Mouse (Mus musculus): ENCODE results near the gene 2310022A10Rik.
A peak's percentile ranks its signal among the peaks of the same experiment; 100 is the strongest.

2310022A10Rik gene

DNA sequence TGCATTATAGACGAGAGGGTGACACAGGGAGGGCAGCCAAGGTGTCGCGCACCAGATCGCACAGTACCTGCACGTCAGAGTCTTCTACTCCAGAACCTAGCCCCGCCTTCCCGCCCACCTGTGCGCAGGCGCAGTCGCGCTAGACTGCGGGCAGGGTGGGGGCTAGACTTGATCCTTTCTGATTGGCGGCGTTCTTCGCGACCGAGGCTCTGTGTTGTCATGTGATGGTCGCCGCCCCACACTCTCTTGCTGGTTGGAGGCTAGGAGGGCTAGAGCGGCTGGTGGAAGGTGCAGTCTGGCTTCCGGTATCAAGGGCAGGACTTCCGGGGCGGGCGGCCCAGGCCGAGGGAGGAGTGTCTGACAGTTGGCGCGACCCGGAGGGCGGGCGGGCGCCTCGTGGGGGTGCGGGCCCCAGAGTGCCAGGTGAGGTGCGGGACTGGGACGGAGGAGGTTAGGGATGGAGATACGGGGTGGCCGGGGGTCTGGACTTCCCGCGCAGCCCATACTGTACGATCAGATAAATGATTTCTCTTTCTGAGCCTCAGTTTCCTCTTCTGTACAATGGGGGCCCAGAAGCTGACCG lies at the start of gene 2310022A10Rik, which contains the start of gene Pld3:
Gene 2310022A10Rik, plus strand, starts transcription at position 303 of the 583 bp plus-strand sequence.
Gene Pld3, minus strand, starts transcription at position 288 of the 583 bp plus-strand sequence.
- peak; percentile 92 for DNase-seq (ENCODE audit: low spot score)

DNA sequence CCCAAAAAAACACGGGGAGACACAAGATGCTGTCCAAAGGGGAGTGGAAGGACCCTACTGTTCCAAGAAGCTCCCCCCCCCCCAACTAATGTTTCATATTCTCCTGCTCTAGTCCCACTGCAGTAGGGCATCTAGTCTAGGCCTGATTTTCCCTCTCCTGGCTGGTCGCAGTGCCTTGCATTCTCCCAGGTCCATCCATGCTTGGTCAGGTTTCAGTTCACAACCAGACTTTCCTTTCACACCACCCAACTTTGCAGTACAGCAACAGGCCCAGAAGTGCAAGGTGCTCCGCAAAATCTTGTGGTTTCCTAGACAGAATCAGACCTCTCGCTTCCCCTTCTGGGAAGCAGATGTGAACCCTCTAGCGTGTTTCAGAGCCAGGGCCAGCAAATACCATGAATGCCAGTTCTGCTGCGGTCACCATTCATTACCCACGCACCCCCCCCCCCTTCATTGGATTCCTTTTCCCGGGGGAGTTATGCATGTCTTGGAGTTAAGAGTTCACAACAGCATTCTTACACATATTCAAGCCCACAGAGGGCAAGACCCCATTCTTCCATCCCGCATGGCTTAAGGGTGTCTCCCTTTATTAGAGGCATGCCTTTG lies 46.2 kb upstream of the 2310022A10Rik start:
- no peak for DNase-seq (ENCODE audit: low spot score)

DNA sequence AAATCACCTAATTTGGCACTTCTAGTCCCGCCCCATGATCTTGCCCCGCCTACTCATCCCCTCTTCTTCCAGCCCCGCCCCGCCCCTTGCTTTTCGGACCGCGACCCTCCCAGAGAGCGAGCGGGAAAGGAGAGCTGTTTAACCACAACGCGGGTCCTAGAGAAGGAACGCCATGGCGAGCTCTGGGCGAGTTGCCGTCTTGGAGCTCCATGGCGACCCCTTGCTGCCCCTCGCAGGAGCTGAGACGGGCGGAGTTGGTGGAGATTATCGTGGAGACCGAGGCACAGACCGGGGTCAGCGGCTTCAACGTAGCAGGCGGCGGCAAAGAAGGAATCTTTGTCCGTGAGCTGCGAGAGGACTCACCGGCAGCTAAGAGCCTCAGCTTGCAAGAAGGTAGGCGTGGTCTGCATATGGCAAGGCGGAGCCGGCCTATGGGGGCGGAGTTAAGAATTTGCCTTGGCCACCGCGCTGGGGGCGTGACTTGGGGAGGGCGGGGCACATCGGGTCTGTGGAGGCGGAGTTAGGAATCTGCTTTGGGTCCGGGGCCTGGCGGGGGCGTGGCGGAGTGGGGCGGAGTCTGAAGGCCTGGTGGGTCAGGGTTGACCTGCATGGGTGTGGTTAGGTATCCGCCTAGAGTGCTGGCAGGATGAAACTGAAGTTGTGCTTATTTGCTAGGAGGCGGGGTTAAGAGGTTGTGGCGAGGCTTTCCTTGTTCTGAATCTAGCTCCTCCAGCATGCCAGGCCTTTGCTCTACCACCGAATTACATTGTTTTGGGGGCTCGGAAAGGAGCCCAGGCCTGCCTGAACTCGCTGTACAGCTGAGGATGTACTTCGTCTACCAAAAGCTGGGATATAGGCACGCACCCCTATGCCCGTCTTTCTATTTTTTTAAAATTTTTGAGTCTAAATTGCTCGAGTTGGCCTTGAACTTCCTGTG lies 45.1 kb upstream of the 2310022A10Rik start:
- DNase-seq (ENCODE audit: low spot score): peak; percentile 100

DNA sequence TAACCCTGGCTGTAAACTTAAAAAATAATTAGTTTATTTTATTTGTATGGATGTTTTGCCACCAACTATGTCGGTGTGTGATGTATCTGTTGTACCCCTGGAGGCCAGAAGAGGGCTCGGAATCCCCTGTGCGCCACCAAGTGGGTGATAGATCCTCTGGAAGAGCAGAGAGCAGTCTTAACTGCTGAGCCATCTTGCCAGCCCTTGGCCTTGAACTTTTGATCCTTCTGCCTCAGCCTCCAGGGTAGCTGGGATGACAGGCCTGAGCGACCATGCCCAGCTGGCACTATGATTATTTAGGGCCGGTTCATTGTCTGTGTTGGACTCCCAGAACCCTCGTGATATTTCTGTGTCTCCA lies 44.4 kb upstream of the 2310022A10Rik start:
- DNase-seq (ENCODE audit: low spot score): peak; percentile 58

DNA sequence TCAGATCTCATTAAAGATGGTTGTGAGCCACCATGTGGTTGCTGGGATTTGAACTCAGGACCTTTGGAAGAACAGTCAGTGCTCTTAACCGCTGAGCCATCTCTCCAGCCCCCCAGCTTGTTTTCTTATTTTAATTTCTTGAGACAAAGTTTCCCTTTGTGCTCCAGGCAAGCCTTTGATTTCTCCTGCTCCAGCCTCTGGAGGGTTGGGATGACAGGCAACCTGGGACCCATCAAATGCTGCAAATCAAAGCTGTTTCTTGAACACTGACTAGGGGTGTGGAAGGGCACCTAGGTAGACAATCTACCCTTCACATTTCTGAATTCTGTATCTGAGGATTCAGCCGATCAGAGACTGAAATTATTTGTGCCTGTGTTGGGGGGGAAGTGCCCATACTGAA lies 42.2 kb upstream of the 2310022A10Rik start:
- no peak for DNase-seq (ENCODE audit: low spot score)

DNA sequence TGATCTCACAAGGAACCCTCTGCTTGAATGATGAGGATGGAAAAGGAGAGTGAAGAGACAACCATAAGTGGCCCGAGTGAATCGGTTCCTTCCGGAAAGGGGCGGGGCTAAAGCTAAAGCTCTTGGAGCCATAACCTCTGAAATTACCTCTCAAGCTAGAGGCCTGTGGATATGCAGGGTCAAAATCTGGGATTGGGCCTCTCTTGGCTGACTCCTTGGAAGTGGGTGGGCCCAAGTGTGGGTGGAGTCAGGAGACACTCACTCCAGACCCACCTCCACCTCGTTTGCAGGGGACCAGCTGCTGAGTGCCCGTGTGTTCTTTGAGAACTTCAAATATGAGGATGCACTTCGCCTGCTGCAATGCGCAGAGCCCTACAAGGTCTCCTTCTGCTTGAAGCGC lies 38.1 kb upstream of the 2310022A10Rik start:
- no peak for DNase-seq (ENCODE audit: low spot score)

DNA sequence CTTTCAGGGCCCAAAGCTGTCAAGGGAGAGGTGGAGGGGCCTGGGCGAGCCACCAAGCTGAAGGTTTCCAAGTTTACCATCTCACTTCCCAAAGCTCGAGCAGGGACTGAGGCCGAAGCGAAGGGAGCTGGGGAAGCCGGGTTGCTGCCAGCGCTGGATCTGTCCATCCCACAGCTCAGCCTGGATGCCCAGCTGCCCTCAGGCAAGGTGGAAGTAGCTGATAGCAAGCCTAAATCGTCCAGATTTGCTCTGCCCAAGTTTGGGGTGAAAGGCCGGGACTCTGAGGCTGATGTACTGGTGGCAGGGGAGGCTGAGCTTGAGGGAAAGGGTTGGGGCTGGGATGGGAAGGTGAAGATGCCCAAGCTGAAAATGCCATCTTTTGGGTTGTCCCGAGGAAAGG lies 34.7 kb upstream of the 2310022A10Rik start:
- DNase-seq (ENCODE audit: low spot score): no peak

DNA sequence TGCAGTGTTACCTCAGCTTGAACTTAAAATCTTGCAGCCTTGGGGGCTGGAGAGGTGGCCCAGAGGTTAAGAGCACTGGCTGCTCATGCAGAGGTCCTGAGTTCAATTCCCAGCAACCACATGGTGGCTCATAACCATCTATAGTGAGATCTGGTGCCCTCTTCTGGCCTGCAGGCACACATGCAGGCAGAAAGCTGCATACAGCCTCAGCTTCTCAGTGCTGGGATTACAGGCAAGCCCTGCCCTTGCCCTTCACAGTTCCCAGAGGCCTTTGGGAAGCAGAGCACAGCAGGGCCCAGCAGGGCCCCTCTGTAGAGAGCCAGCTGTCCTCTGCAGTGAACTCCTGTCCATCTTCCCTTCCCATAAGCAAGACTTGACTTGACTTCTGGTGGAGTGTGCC lies 32.9 kb upstream of the 2310022A10Rik start:
- no peak for DNase-seq (ENCODE audit: low spot score)

DNA sequence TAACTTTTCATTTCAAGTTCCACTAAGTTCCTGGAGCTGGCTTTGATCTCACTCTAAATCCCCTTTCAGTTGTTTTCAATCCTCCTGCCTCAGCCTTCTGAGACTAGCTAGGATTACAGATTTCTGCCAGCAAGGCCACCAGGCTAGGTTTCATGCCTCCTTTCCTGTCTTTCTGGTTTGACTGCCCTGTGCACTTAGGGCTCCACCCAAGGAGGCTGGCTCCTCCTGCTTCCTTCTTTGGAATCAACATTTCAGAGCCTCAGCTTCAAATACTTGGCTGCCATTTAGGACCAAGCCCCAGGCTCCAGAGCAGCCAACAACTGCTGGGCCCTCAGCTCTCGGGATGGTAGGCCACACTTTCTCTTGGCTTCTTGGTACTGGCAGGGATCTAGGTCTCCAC lies 32.4 kb upstream of the 2310022A10Rik start:
- no peak for DNase-seq (ENCODE audit: low spot score)

DNA sequence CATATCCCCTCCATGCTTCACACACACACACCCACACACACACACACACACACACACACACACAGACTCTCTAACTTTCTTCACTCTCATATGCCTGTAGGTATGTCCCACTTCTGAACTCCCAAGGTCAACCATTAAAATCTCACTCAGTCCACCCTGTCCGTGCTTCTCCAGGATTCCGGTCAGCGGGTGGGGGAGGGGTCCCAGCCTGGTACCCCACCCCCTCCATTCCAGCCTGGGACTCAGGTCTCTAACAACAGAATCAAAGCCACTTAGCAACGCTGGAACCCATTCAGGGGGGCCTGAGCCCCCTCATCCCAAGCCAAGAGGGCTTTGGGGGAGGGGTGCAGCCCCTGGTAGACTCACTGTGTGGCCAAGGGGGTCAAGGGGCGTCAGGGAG lies 30.1 kb upstream of the 2310022A10Rik start, which contains the start of gene Hipk4:
Gene Hipk4, plus strand, starts transcription at position 301 of the 400 bp plus-strand sequence.
- no peak for DNase-seq (ENCODE audit: low spot score)

DNA sequence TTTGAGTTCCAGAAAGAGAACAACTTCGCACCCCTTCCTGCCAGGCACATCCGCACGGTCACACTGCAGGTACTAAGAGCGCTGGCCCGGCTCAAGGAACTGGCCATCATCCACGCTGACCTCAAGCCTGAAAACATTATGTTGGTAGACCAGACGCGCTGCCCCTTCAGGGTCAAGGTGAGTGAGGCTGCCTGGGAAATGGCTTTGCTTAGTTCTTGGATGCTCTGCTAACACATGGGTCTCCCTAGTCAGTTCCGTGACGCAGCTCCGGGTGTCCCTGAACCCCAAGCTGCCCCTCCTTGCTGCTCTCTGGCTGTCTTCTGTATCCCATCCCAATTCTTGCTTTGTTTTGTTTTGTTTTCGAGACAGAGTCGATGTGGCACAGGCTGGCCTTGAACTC lies 29.2 kb upstream of the 2310022A10Rik start:
- no peak for DNase-seq (ENCODE audit: low spot score)

DNA sequence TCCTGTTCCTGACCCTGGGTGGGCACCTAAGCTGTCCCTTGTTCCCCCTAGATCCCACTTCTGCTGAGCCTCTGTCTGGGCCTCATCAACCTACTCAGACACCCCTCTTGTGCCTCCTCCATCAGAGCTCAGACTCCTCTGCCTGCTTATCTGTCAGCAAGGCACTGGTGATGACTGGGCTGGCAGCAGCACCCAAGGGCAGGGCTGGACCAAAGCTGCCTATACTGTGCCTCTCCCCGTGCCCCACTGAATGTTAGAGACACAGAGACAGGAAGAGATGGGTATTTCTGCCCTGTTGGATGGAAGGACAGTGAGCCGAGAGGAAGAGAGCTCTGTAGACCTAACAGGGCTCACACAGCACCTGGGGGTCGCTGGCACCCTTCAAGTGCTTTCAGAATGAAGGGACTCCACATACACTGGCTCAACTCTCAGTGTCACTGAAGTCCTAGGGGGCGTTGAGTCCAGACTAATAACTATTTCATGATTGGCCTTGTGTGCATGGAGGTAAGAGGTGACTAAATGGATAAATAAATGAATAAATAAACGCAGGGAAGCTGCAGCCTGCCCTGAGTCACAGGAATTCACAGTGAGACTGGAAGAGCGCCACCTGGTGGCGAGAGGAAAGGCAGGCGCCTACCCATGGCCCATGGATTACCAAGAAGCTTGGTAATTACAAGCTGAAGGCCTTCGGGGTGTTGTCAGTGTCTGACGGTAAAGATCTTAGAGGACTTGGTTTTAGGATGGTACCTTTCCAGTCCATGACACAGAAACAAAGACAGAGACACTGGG lies 26.8 kb upstream of the 2310022A10Rik start:
- DNase-seq (ENCODE audit: low spot score): peak; percentile 71

DNA sequence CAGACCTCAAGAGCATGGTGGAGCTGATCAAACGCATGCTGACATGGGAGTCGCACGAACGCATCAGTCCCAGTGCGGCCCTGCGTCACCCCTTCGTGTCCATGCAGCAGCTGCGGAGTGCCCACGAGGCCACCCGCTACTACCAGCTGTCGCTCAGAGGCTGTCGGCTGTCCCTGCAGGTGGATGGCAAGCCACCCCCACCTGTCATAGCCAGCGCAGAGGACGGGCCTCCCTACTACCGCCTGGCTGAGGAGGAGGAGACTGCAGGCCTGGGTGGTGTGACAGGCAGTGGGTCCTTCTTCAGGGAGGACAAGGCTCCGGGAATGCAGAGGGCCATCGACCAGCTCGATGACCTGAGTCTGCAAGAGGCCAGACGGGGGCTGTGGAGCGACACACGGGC lies 24.0 kb upstream of the 2310022A10Rik start:
- no peak for DNase-seq (ENCODE audit: low spot score)

DNA sequence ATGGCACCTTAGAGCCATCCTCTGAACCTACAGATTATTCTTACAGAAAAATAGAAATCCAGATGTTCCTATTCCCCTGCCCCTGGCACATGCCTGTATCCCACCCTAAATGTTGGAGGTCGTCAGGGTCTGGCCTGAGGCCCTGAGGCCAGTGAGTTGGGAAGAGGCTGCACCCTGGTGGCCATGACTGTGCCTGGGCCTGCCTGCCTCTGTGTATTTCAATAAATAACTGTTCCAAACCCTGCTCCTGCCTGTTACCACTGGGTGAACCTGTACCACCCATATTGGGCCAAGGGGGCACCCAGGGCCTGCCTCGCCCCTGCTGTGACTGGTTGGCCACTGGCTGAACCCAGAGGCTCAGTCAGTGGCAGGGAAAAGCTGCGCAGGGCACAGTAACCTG lies 22.1 kb upstream of the 2310022A10Rik start:
- DNase-seq (ENCODE audit: low spot score): no peak

DNA sequence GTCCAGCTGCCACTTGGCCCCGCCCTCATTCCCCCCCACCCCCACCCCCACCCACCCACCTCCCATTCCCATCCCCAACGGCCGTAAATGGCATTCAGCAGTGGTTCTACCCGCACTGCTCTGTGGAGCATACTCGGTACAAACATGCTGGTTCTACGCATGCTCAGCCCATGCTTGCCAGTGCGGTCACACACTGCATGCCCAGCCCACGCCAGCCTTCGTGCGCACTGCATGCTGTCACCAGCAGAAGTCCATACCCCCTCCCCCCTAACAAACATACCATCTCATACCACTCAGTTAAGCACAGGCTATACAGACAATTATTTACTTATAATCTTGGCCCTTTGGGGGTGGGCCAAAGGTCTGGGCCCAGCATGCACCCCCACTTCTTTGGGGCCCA lies 21.3 kb upstream of the 2310022A10Rik start:
- DNase-seq (ENCODE audit: low spot score): no peak

DNA sequence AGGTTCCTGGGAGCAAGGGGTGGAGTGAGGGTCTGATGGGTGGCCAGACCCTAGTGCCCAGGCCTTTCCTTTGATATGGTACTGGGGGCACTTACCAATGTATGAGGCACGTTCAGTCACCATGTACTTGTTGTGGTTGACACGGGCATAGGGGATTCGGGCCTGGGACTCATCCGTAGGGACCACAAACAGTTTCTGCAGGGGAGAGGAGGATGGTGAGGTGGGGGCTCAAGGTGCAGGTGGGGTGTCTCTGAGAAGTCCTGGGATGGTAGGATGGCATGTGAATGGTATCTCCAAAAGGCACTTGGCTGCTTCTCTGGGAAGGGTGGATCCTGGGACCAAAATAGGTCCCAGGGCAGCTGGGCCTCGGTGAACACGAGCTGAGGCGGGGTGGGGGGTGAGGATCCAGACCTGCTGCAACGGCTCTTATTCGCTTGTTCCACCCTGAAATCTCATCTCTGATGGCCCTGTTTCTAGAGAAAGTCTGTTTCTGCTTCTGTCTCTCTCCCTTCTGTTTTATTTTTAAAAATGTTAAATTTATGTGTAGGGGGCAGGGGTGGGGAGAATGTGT lies 20.5 kb upstream of the 2310022A10Rik start:
- DNase-seq (ENCODE audit: low spot score): no peak

DNA sequence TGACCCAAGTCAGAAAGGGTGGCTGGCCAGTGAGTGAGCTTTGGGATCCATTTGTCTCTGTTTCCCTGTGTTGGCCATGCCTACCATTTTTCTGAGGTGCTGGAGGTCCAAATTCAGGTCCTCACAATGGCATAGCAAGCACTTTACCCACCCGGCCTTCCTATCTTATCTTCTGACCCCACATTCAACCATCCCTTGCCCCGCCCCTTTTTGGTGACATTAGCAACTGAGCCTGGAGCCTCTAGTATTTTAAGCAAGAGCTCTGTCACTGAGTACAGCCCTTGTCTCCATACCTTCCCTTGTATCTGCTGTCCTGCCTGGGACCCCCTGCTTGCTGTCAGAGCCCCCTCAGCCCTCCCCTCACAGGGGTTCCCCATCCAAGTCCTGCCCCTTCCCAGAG lies 17.6 kb upstream of the 2310022A10Rik start:
- DNase-seq (ENCODE audit: low spot score): peak; percentile 52

DNA sequence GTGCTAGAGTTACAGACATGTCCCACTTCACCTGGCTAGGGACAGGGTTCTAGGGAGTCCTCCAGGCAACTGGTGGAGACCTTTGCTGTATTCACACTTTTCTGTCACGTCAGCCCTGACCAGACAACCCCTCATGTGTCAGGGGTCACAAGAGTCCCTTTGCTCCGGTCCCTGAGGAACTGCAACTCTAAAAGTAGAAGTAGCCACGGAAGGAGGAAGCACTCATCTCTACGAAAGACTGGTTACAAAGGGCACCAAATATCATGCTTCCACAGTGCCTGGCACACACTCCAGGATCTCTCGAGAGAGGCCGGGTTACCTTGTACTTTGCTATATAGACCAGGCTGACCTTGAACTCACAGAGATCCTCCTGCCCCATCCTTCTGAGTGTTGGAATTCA lies 16.4 kb upstream of the 2310022A10Rik start:
- no peak for DNase-seq (ENCODE audit: low spot score)

DNA sequence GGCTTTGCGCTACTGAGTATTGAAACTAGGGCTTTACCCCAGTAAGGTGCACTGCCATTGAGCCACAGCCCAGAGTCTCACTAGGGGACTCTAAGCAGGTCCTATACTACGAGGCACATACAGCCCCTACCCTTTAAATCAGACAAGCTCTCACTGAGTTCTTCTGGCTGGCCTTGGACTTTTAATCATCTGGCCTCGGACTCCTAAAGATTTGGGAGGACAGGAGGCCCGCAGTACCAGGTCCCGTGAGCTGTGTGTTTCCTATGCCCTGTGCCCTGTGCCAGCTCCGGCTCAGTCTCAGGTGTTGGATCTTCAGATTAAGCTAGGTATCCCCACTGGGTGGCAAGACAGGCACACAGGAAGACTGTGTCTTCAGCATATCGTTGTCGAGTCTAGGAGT lies 15.0 kb upstream of the 2310022A10Rik start:
- DNase-seq (ENCODE audit: low spot score): no peak

DNA sequence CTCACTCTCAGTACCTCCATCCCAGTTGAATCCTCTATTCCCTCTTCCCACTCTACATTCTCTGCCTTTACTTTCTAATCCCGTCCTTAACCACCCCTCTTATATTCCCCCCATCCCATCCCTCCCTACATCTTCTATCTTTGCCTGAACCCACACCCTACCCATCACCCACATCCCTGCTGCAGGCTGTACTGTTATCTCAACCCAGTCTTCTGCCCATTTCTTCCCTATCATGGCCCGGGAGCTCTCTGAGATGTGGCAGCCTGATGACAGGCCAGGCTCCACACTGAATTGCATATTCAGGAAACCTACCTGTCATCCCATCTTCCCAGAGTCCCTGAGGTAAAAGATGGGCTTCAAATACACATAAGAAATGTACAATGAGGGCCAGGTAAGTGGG lies 14.2 kb upstream of the 2310022A10Rik start:
- DNase-seq (ENCODE audit: low spot score): no peak

DNA sequence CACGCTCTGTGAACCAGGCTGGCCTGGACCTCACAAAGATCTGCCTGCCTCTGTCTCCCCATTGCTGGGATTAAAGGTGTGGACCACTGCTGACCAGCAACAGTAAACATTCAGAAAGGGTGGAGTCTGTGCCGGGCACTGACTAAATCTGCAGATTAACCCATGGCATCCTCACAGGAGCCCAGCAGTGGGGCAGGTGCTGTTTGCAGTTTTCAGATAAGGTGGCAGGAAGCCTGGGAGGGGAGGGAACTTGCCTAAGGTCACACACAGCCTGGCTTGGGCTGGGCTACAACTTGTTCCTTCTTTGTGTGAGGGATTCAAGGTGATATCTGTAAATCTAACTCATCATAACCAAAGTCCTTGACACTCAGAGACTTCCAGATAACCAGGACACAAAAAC lies 12.5 kb upstream of the 2310022A10Rik start:
- DNase-seq (ENCODE audit: low spot score): peak; percentile 37

DNA sequence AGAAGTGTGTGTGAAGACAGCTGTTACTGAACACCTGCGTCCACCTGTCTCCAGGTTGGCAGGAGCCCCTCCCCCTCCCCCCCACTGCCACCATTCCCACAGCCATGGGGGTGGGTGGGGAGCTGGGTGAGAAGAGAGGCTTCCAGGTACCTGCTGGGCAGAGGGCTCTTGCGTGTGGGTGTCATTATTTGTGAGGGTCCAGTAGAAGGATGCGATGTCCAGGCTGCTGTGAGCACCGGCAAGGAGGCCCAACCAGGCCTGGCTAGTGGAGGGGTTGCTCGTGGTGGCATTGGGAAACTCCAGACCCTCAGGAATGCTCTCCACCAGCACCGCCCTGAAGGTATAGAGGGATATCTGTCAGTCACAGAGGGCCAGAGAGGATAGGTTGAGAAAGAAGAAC lies 12.1 kb upstream of the 2310022A10Rik start:
- DNase-seq (ENCODE audit: low spot score): no peak

All from spleen, adult 12 weeks (tissue).